Mouse (Mus musculus): ENCODE data around the gene Tex2. TPM values are rescaled to one million over a fixed set of nuclear protein-coding genes. Genes with fewer than 3 reads are reported as not detected.

The Tex2 gene
- polyA plus RNA-seq, 1 experiment from 2014 or later, result 8.9 TPM

GRCm38 (mm10) chr11:106460671-106461070 is 152.6 kb downstream of the Tex2 start:
- no peak overlapping the region for H3K9ac ChIP-seq (replicated peaks; ENCODE audit: low read depth)
- no peaks in the 10 kb centered on the region for H3K36me3 ChIP-seq (ENCODE audit: insufficient read depth, low read length)
- no peak for DNase-seq (ENCODE audit: low spot score)
- no peak overlapping the region for H3K27ac ChIP-seq (ENCODE audit: low read length)
- no peaks in the 10 kb centered on the region for H3K27me3 ChIP-seq (replicated peaks; ENCODE audit: insufficient read depth, low read length)
- H3K4me1 ChIP-seq (ENCODE audit: insufficient read depth, low read depth, low read length), result no peaks in the 10 kb centered on the region
- ATAC-seq, result no peak
- no peak overlapping the region for H3K4me3 ChIP-seq (ENCODE audit: low read depth, low read length)
- TF ChIP-seq CTCF (IDR thresholded peaks at IDR 0.05) (no peak), EP300 (IDR thresholded peaks at IDR 0.05) (no peak)
- 100% methylated on average over 1 of the region's 1 CpGs for WGBS
- no peaks in the 10 kb centered on the region for H3K9me3 ChIP-seq (ENCODE audit: low read length)
- H3K4me2 ChIP-seq (replicated peaks; ENCODE audit: low read depth, low read length), result no peak overlapping the region

DNA sequence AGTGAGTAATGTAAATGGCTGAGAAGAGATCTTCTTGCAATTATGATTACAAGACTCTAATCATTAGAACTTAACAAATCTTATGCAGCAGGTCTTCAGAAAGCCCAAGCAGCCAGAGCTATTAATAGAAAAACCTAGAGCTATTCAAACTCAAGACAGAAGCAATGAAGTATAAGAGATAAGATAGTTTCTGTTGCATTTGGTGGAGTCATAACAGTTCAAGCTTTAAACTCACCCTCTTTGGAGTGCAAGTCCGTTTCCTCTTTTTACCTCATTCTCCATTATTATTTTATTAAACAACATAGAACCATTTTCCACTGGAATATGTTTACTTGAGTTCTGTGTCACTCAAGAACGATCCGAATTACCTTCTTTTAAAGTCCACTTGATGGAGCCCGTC is 154.7 kb downstream of the Tex2 start:
- Histone ChIP-seq H3K27ac (ENCODE audit: low read length) (no peak overlapping the region), H3K36me3 (ENCODE audit: insufficient read depth, low read length) (no peaks in the 10 kb centered on the region), H3K4me3 (ENCODE audit: low read depth, low read length) (no peak overlapping the region), H3K4me2 (replicated peaks; ENCODE audit: low read depth, low read length) (no peak overlapping the region), H3K9me3 (ENCODE audit: low read length) (no peaks in the 10 kb centered on the region), H3K4me1 (ENCODE audit: insufficient read depth, low read depth, low read length) (no peaks in the 10 kb centered on the region), H3K27me3 (replicated peaks; ENCODE audit: insufficient read depth, low read length) (no peaks in the 10 kb centered on the region), H3K9ac (replicated peaks; ENCODE audit: low read depth) (no peak overlapping the region)
- no peak for TF ChIP-seq CTCF (IDR thresholded peaks at IDR 0.05)
- TF ChIP-seq EP300 (IDR thresholded peaks at IDR 0.05), result no peak
- 86% methylated on average over 4 of the region's 4 CpGs for WGBS
- DNase-seq (ENCODE audit: low spot score) (no peak), ATAC-seq (no peak)

Other genes with a start within 250 kb of the Tex2 start
- gene Prr29, start 248.0 kb downstream of the Tex2 start, polyA plus RNA-seq (2015; fragmentation: Nextera tagmentation; extraction: Ambion mirVana), result 8.9 and 10.2 TPM in 2 replicates
- 284 and 329 TPM in 2 replicates for gene Icam2, start 225.3 kb downstream of the Tex2 start, polyA plus RNA-seq (2015; fragmentation: Nextera tagmentation; extraction: Ambion mirVana)
- 5.4 and 6.3 TPM in 2 replicates for gene Ern1, start 125.6 kb downstream of the Tex2 start, polyA plus RNA-seq (2015; fragmentation: Nextera tagmentation; extraction: Ambion mirVana)
- gene Pecam1, start 137.2 kb upstream of the Tex2 start, polyA plus RNA-seq (2015; fragmentation: Nextera tagmentation; extraction: Ambion mirVana), result 163 and 172 TPM in 2 replicates
- gene Milr1, start 137.8 kb upstream of the Tex2 start, polyA plus RNA-seq (2015; fragmentation: Nextera tagmentation; extraction: Ambion mirVana), result 2.5 and 4.1 TPM in 2 replicates
- 9.0 and 9.1 TPM in 2 replicates for gene Polg2, start 166.1 kb upstream of the Tex2 start, polyA plus RNA-seq (2015; fragmentation: Nextera tagmentation; extraction: Ambion mirVana)
- 296 and 352 TPM in 2 replicates for gene Ddx5, start 175.8 kb upstream of the Tex2 start, polyA plus RNA-seq (2015; fragmentation: Nextera tagmentation; extraction: Ambion mirVana)
- 9.5 and 12.1 TPM in 2 replicates for gene Cep95, start 175.8 kb upstream of the Tex2 start, polyA plus RNA-seq (2015; fragmentation: Nextera tagmentation; extraction: Ambion mirVana)

Data from lung, postnatal 0 days (tissue).